Comparison of ENCODE assay signal across 18 mouse cellular contexts in the genomic region with DNA sequence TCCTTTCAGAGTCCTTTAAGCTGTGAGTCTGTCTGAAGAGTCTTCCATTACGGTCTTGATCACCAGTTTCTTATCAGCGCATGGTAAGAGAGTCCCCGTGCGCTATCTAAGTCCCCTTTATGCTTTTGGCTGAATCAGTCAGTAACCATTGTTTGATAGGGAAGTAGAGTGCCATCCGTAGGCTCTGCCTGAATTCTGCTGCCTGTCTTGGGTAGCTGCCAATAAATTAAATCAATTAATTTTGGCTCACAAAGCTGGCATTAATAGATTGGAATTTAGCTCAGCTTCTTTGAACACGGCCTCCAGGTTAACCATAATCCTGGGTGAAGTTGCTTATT. TPM values are rescaled to one million over a fixed set of nuclear protein-coding genes. Genes with fewer than 3 reads are reported as not detected.
DNase-seq lines count a peak whose midpoint lies in the region; ATAC-seq and TF ChIP-seq lines count a peak whose summit lies in the region.
"Had no signal": no experiment of that assay in that cellular context is flagged by ENCODE, and none has a peak within 500 bp of the region (broad histone marks: within the 10 kb centered on the region; RNA-seq: fewer than 3 reads in every experiment).

No protein-coding gene starts in this region.

- TF ChIP-seq CTCF in layer of hippocampus, adult 2 months (conservative IDR thresholded peaks at IDR 0.05), result no peak

- no peak for DNase-seq in layer of hippocampus, adult 2 months (ENCODE audit: low spot score in 2 of 2)
- no peak for DNase-seq in layer of hippocampus, adult 9-10 months (ENCODE audit: low spot score)
- DNase-seq in c-Kit-positive CD71-positive TER-119-positive erythroid progenitor cells, embryonic 14.5 days (ENCODE audit: low spot score), result peak; percentile 56
- no peak for DNase-seq in heart, adult 8-10 months (ENCODE audit: low spot score)
- DNase-seq: cerebellum, adult 2 months; heart, postnatal 4 days; kidney, postnatal 25 days; layer of hippocampus, postnatal 36 days; lung, embryonic 14.5 days; right cerebral cortex, postnatal 14 days; thymus, adult 2 months had no signal

- no peak for ATAC-seq in limb, embryonic 12.5 days (ENCODE audit: insufficient number of reproducible peaks, insufficient read depth, low FRiP score, low TSS enrichment, low read depth)
- ATAC-seq in megakaryocyte progenitor cell, adult 5-6 weeks (replicated peaks; ENCODE audit: poor library complexity), result peak; percentile 63
- no peak for ATAC-seq in midbrain, embryonic 13.5 days
- ATAC-seq: intestine, embryonic 16.5 days had no signal

- no peak overlapping the region for H3K4me2 ChIP-seq in limb, embryonic 12.5 days
- no peak overlapping the region for H3K4me2 ChIP-seq in midbrain, embryonic 13.5 days (replicated peaks)
- H3K4me2 ChIP-seq: lung, embryonic 14.5 days had no signal

- no peaks in the 10 kb centered on the region for H3K9me3 ChIP-seq in limb, embryonic 12.5 days
- H3K9me3 ChIP-seq in midbrain, embryonic 13.5 days, result no peaks in the 10 kb centered on the region
- H3K9me3 ChIP-seq: heart, embryonic 10.5 days; megakaryocyte, embryonic 14.5 days had no signal

- no peaks in the 10 kb centered on the region for H3K27me3 ChIP-seq in limb, embryonic 12.5 days
- no peaks in the 10 kb centered on the region for H3K27me3 ChIP-seq in midbrain, embryonic 13.5 days
- H3K27me3 ChIP-seq: megakaryocyte, embryonic 14.5 days had no signal

- no peak overlapping the region for H3K9ac ChIP-seq in limb, embryonic 12.5 days (replicated peaks)
- H3K9ac ChIP-seq in midbrain, embryonic 13.5 days (replicated peaks), result no peak overlapping the region
- H3K9ac ChIP-seq: lung, embryonic 14.5 days had no signal

- H3K36me3 ChIP-seq in limb, embryonic 12.5 days, result peaks cover 13% of the 10 kb centered on the region
- H3K36me3 ChIP-seq in midbrain, embryonic 13.5 days, result no peaks in the 10 kb centered on the region

- H3K27ac ChIP-seq in layer of hippocampus, adult 2 months, result peak overlapping the region; percentile 24
- H3K27ac ChIP-seq in limb, embryonic 12.5 days, result peak overlapping the region; percentile 79; the same call in 1 of the 2 replicates
- H3K27ac ChIP-seq in midbrain, embryonic 13.5 days, result no peak overlapping the region

- H3K4me3 ChIP-seq in layer of hippocampus, adult 2 months, result no peak overlapping the region
- H3K4me3 ChIP-seq in limb, embryonic 12.5 days (replicated peaks), result no peak overlapping the region
- no peak overlapping the region for H3K4me3 ChIP-seq in midbrain, embryonic 13.5 days (replicated peaks)
- H3K4me3 ChIP-seq: heart, embryonic 10.5 days; megakaryocyte, embryonic 14.5 days; myocyte had no signal

- H3K4me1 ChIP-seq in limb, embryonic 12.5 days (replicated peaks), result peaks cover 81% of the 10 kb centered on the region
- H3K4me1 ChIP-seq in midbrain, embryonic 13.5 days (replicated peaks), result peaks cover 21% of the 10 kb centered on the region

- WGBS in limb, embryonic 12.5 days, result 78% methylated on average over 6 of the region's 6 CpGs
- WGBS in midbrain, embryonic 13.5 days, result 64% methylated on average over 6 of the region's 6 CpGs

RNA-seq across cellular contexts. Expression of gene Notch2, which starts 41.6 kb away (rescaled TPM):
- 10 to 100 TPM; 22.2 to 25.5 TPM for total RNA-seq in layer of hippocampus, adult 2 months (2021)
- polyA plus RNA-seq in limb, embryonic 12.5 days (2016; fragmentation: Nextera tagmentation; extraction: Ambion mirVana), result 35.7 and 41.6 TPM in 2 replicates
- 23.5 and 23.6 TPM in 2 replicates for total RNA-seq in megakaryocyte progenitor cell, adult 5-6 weeks (2015)
- total RNA-seq in megakaryocyte progenitor cell, adult 5-6 weeks (2017), result 20.9 and 21.8 TPM in 2 replicates
- polyA plus RNA-seq in midbrain, embryonic 13.5 days (2015; fragmentation: Nextera tagmentation; extraction: Ambion mirVana), result 9.0 and 10.0 TPM in 2 replicates
- 10 to 100 TPM; 15.1 to 20.0 (median 15.4) TPM for total RNA-seq in heart, adult 8-10 months (2022)
